Mouse (Mus musculus) thymus, adult 2 months (tissue): Measurements from ENCODE around the gene Nolc1. TPM values are rescaled to one million over a fixed set of nuclear protein-coding genes. Genes with fewer than 3 reads are reported as not detected.
"Not testable (repeated sequence)": the region's sequence is repeated elsewhere in the genome, so short reads cannot be mapped to it uniquely, and the experiment has no call there.

ENCODE experiments used
- DNase-seq: peaks from one replicate; pipeline ENCODE4 v3.0.0; 2021
- H3K27ac ChIP-seq: fragments of 200-500 bp; 2 replicates; pipeline ENCODE4 v1.5.1; 2012; ENCODE audit warnings: low read length, control low read depth; ENCODE audit not compliant: control insufficient read depth, insufficient read depth
- H3K27me3 ChIP-seq: fragments of 200-500 bp; 2 replicates; pipeline ENCODE4 v1.6.1; 2012; ENCODE audit warnings: mild to moderate bottlenecking, low read length, moderate library complexity, mixed read lengths; ENCODE audit not compliant: control insufficient read depth, insufficient read depth
- H3K36me3 ChIP-seq: fragments of 200-500 bp; 2 replicates; pipeline ENCODE4 v1.6.1; 2012; ENCODE audit warnings: mild to moderate bottlenecking, low read length, moderate library complexity; ENCODE audit not compliant: control insufficient read depth, insufficient read depth
- H3K4me1 ChIP-seq: fragments of 200-500 bp; replicated peaks from 2 replicates; pipeline ENCODE4 v1.6.1; 2012; ENCODE audit warnings: low read length; ENCODE audit not compliant: control insufficient read depth, insufficient read depth
- H3K4me3 ChIP-seq: fragments of 200-500 bp; 2 replicates; pipeline ENCODE4 v1.5.1; 2012; ENCODE audit warnings: mild to moderate bottlenecking, low read length, control low read depth, moderate library complexity; ENCODE audit not compliant: control insufficient read depth, insufficient read depth
- CTCF ChIP-seq: fragments of 200-500 bp; IDR thresholded peaks from 2 replicates; pipeline ENCODE4 v1.5.1; 2012; ENCODE audit warnings: mild to moderate bottlenecking, control low read depth, low read length, moderate library complexity, borderline replicate concordance; ENCODE audit not compliant: control insufficient read depth, poor library complexity, insufficient read depth; ENCODE audit errors: extremely low read depth
- POLR2A ChIP-seq: fragments of 200-500 bp; IDR thresholded peaks from 2 replicates; pipeline ENCODE4 v1.6.1; 2012; ENCODE audit warnings: mild to moderate bottlenecking, low read length, control low read depth, moderate library complexity; ENCODE audit not compliant: control insufficient read depth, poor library complexity, insufficient read depth; ENCODE audit errors: extremely low read depth
- WGBS: fragments of 180-500 bp; shearing (Covaris S2); methylation state at CpG from one replicate; pipeline ENCODE4 v1.1.7; 2018; 5-methylcytosine and 5-hydroxymethylcytosine counted together
- polyA plus RNA-seq: library from polyadenylated mRNA; depleted of rRNA; stranded (reverse); fragments of >200 nt; gene quantifications from 2 replicates; pipeline ENCODE4 v1.2.3, GENCODE M21; 2012; rRNA removed

Gene Nolc1
- polyA plus RNA-seq, 1 experiment, result 19.5 TPM

GRCm38 (mm10) chr19:46124651-46125050 is 49.0 kb downstream of the Nolc1 start:
- H3K27me3 ChIP-seq, result no peaks in the 10 kb centered on the region

GRCm38 (mm10) chr19:46126301-46126700 is 50.6 kb downstream of the Nolc1 start:
- H3K4me3 ChIP-seq, result no peak overlapping the region
- 94% methylated on average over 4 of the region's 4 CpGs for WGBS
- no peak overlapping the region for H3K27ac ChIP-seq

More at GRCm38 (mm10) chr19:46124651-46125050, 49.0 kb downstream of the Nolc1 start:
- TF ChIP-seq POLR2A (no peak), CTCF (no peak)
- Histone ChIP-seq H3K4me1 (no peaks in the 10 kb centered on the region), H3K36me3 (no peaks in the 10 kb centered on the region), H3K27ac (no peak overlapping the region), H3K4me3 (no peak overlapping the region)
- no peak for DNase-seq

DNA sequence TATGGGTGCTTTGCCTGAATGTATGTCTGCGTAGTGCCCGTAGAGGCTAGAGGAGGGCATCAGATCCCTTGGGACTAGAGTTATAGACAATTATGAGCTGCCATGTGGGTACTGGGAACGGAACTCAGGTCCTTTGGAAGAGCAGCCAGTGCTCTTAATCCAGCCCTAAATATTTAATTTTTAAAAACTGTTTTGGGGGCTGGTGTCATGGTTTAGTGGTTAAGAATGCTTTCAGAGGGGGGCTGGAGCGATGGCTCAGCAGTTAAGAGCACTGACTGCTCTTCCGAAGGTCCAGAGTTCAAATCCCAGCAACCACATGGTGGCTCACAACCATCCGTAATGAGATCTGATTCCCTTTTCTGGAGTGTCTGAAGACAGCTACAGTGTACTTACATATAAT is 54.1 kb downstream of the Nolc1 start:
- WGBS, result 73% methylated on average over 6 of the region's 6 CpGs
- not testable (repeated sequence) for H3K36me3 ChIP-seq, DNase-seq, H3K27ac ChIP-seq, H3K27me3 ChIP-seq, H3K4me3 ChIP-seq, H3K4me1 ChIP-seq

More at GRCm38 (mm10) chr19:46126301-46126700, 50.6 kb downstream of the Nolc1 start:
- TF ChIP-seq POLR2A (no peak), CTCF (no peak)
- Histone ChIP-seq H3K36me3 (no peaks in the 10 kb centered on the region), H3K27me3 (no peaks in the 10 kb centered on the region; the same call in 1 of the 2 replicates), H3K4me1 (no peaks in the 10 kb centered on the region)
- DNase-seq, result no peak

DNA sequence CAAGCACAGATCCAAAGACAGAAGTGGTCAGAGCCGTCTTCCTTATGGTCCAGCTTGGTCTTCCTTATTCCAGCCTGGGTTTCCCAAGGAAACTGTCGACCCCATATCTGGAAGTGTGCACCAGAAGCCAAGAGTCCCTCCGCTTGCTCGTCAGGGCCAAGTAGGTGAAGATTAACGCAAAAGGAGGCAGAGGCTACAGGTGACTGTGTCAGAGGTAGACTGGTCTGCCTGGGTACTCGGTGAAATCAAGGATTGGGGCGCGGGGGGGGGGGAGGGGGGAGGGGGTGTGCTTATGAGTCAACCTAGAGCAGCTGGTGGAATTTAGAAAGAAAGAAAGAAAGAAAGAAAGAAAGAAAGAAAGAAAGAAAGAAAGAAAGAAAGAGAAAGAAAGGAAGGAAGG is 55.6 kb downstream of the Nolc1 start:
- no peak for DNase-seq
- Histone ChIP-seq H3K36me3 (no peaks in the 10 kb centered on the region), H3K4me3 (no peak overlapping the region), H3K27me3 (peaks cover 9% of the 10 kb centered on the region; the same call in 1 of the 2 replicates), H3K4me1 (peaks cover 14% of the 10 kb centered on the region), H3K27ac (no peak overlapping the region)
- 16% methylated on average over 8 of the region's 8 CpGs for WGBS
- TF ChIP-seq POLR2A, result no peak
- TF ChIP-seq CTCF, result no peak

DNA sequence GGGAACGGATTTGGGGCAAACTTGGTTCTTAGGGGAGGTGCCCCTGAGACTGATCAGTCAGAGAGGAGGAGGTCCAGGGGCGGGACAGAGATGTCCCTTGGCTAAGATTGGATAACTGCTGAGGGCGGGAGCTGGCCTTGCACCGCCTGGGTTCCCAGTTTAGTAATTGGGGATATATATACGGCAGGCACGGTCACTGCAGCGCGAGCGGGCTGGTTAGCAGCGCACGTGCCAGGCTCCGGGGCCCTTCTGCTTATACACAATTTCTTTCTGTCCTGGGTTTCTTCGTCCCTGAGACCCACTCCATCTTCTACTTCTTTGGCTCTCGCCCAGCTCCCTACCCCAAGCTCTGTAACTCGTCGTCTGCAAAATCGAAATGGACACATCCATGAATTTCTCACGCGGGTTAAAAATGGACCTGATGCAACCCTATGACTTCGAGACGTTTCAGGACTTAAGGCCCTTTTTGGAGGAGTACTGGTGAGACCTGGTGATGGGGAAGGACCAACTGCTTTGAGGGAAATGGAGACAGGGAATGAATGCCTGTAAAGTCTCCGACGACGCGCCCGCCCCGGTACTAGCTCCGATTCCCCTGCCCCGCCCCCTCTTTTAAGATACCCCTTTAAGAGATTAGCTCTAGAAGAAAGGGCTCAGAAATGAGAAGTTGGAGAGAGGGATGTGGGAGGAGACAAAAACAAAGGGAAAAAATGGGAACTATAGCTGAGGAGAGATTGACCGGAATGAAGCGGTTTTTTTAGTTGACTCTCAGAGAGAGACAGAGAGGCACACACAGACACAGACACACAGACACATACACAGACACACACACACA is 56.2 kb downstream of the Nolc1 start, which contains the start of gene Elovl3:
TSS of gene Elovl3 (plus strand) at position 204 of the 832 bp plus-strand sequence.
- Histone ChIP-seq H3K27me3 (peaks cover 9% of the 10 kb centered on the region; the same call in 1 of the 2 replicates), H3K4me1 (peaks cover 20% of the 10 kb centered on the region), H3K27ac (no peak within 1 kb of the TSS), H3K36me3 (no peaks in the 10 kb centered on the region), H3K4me3 (no peak within 1 kb of the TSS)
- 2% methylated on average over 31 of the region's 31 CpGs for WGBS
- DNase-seq, result no peak
- TF ChIP-seq POLR2A (no peak), CTCF (no peak)

DNA sequence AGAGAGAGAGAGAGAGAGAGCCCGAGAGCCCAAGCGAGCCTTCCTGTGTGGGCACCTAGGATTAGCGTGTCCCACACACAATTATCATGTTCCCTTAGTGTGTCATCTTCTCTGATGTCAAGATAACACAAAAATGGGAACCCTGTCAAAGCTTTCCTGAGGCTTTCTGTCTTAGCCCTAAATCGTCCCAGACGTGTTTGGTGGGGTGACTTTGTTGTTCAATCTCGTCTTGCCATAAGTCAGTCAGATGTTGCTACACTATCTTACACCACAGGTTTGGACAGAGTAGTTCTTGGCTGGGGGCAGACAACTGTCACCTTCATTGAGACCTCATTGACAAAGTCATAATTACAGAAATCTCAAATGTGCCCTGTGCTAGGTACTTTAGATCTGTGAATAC is 56.9 kb downstream of the Nolc1 start:
- no peak overlapping the region for H3K4me3 ChIP-seq
- WGBS, result 12% methylated on average over 6 of the region's 6 CpGs
- H3K27ac ChIP-seq, result no peak overlapping the region
- H3K4me1 ChIP-seq, result peaks cover 22% of the 10 kb centered on the region
- no peak for DNase-seq
- TF ChIP-seq POLR2A (no peak), CTCF (no peak)
- no peaks in the 10 kb centered on the region for H3K36me3 ChIP-seq
- H3K27me3 ChIP-seq, result peaks cover 9% of the 10 kb centered on the region; the same call in 1 of the 2 replicates

Other genes starting within 250 kb of the Nolc1 start
- 10.9 and 11.2 TPM in 2 replicates for gene Armh3, start 77.4 kb upstream of the Nolc1 start, polyA plus RNA-seq
- gene Hps6, start 72.4 kb upstream of the Nolc1 start, polyA plus RNA-seq, result 9.4 and 11.9 TPM in 2 replicates
- 42.8 and 44.1 TPM in 2 replicates for gene Pprc1, start 31.0 kb upstream of the Nolc1 start, polyA plus RNA-seq
- gene Ldb1, start 30.6 kb upstream of the Nolc1 start, polyA plus RNA-seq, result 699 and 772 TPM in 2 replicates
- 0.31 and 1.7 TPM in 2 replicates for gene Elovl3, start 56.0 kb downstream of the Nolc1 start, polyA plus RNA-seq
- 0.17 and 0.24 TPM in 2 replicates for gene Pitx3, start 72.5 kb downstream of the Nolc1 start, polyA plus RNA-seq
- gene Gbf1, start 76.6 kb downstream of the Nolc1 start, polyA plus RNA-seq, result 113 and 120 TPM in 2 replicates
- gene Nfkb2, start 228.5 kb downstream of the Nolc1 start, polyA plus RNA-seq, result 107 and 122 TPM in 2 replicates